Mouse (Mus musculus) CD4-positive helper T cell, adult 2 months (primary cell): ENCODE results near the gene Fam76b.
"Not testable (repeated sequence)": the region's sequence is repeated elsewhere in the genome, so short reads cannot be mapped to it uniquely, and the experiment has no call there.

Experiments used
- DNase-seq: peaks from one replicate; pipeline ENCODE4 v3.0.0-alpha.2; 2012; ENCODE audit warnings: low read depth, missing footprints, low spot score

The Fam76b gene

DNA sequence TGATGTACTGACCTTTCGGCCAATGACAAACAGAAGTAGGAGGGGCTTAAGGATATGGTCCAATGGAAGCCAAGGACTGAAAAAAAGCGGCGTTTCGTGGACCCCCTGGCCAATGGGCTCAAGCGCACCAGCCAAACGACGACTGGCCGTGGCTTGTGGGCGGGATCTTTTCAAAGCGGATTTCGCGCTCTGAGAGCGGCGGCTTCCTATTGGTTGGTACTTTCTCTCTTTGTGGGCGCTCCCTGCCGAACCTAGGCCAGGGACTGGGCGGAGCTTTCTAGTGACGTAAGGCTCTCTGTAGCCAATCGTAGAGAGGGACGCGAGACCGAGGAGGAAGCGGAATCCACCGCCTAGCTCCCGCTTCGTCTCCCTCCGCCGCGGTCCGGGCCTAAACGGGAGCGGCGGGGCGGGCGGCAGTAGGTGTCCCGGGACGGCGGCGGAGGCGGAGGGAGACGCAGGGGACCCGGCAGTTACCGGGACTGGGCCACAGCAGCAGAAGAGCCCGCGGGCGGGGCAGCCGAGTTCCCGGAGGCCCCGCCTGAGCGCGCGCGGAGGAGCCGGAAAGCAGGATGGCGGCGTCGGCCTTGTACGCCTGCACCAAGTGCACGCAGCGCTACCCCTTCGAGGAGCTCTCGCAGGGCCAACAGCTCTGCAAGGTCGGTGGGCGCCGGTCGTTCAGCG, at the start of gene Fam76b:
TSS of gene Fam76b (plus strand) at position 311 of the 681 bp plus-strand sequence.
- DNase-seq = peak; percentile 100

DNA sequence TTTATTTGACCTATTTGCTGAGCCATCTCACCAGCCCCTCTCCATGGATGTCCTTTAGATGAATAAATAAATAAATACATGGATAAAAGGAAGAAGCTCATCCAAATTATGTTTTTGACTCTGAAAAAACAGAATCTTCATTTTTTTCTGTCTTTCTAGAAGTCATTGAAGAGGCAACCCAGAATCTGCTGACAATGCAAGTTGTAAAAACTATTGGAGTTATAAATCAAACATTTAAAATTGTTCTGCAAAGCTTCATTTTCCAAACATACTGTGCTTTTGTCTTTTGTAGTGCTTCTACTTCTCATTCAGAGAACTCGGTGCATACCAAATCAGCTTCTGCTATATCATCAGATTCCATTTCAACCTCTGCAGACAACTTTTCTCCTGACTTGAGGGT, 45.5 kb upstream of the Fam76b start:
- no peak for DNase-seq

DNA sequence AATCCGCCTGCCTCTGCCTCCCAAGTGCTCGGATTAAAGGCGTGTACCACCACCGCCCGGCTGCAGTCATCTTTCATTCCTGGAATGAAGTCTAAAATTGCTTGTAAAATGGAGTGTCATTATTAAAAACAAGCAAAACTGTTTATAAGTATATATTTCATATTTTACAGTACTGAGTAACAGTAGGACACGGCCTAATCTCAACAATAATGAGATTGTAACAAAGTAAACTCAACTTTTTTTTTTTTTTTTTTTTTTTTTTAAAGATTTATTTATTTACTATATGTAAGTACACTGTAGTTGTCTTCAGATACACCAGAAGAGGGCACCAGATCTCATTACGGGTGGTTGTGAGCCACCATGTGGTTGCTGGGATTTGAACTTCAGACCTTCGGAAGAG, 36.7 kb upstream of the Fam76b start:
- not testable (repeated sequence) for DNase-seq

DNA sequence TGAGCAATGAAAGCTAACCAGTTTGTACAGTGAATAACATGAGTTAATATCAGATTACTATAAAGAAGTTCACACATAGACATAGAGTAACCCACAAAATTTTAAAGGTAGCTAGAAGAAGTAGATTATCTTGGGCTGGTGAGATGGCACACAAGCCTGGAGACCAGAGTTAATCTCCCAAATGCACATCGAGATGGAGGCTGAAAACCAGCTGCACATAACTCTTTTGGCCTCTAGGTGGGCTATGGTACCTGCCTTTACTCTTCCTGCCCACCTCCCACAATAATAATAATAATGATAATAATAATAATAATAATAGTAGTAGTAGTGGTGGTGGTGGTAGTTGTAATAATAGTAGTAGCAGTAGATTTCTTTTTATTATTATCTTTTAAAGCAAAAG, 33.2 kb upstream of the Fam76b start:
- DNase-seq = no peak

DNA sequence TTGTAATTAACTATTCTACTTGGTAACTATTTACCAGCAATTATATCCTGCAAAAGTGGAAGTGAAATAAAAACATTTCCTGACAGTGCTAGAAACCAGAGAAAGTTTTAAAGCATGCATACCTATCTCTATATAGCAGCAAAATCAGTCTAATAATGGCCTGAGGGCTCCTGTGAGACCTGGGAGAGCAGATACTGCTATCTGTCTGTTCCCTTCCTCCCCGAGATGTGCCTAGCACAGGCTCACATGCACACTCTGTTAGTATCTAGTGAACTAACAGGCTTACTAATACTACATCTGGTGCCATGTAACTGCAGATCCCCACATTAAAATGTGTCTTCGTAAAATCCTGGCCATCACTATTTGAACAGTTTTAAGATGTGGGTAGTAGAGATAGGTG, 32.8 kb upstream of the Fam76b start:
- DNase-seq = no peak

DNA sequence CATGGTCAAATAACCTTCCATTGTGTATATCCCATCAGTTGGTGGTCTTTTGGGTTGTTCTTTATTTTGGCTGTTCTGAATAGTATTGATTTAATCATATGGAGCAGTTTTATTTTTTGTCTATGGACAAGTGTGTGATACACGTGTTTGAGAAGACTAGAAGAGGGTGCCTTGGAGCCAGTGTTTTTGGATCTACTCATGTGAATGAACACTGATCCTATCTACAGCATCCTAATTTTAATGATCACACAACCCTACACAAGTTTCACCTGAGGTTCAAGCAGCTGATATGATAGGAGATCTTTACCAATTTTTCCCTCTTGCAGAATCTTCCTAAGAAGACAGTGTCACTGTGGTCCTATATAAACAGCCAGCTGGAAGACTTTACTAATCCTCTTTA, 23.0 kb upstream of the Fam76b start:
- no peak for DNase-seq

DNA sequence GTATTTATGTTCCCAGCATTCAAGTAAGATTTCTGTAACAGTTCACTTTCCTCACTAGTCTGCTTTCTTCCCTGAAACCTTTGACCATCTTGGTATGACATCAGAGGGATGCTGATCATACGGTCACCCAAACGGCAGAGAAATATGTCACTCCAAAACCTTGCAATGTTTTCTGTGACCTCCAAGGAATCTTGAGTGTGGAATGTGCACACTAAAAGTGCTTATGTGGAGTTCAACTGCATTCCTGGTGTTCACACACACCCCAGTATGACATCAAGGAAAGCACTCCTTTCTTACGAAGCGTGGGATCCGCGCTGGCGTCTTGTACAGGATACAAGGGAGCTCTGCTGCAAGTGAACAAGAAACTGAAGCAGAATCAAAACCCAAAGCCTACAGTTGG, 20.7 kb upstream of the Fam76b start:
- no peak for DNase-seq

DNA sequence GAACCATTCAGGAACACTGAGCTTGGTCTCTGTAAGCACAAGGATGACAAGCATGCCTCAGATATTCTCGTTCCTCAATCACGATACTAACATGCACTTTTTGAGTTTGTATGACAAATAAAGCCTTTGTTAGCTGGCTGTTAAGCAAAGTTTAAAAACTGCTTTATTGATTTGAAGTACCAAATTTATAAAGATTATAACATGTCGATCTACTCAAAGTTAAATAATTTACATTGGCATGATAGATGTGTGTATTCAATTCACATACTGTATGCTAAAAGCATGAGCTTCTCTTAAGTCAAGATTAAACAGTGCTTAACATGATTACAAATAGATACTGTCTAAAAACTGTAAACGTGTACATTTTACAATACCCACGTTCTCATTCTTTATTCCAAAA, 19.9 kb upstream of the Fam76b start:
- DNase-seq = no peak

DNA sequence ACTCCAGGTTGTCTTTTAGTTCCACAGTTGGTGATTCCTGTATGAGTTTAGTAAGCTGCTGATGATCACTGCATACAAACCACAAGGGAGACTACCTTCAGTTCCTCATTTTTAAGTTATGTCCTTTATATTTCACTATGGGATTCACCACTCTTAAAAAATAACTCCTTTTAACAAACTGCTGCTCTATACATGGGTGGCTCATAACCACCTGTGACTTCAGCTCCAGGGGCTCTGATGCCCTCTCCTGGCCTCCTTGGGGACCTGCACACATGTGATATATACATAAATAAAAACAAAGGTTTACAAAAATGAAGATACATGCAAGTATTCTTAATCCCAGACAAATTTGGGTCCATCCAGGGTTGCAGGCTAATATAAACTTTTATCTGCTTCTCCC, 17.6 kb upstream of the Fam76b start:
- no peak for DNase-seq

DNA sequence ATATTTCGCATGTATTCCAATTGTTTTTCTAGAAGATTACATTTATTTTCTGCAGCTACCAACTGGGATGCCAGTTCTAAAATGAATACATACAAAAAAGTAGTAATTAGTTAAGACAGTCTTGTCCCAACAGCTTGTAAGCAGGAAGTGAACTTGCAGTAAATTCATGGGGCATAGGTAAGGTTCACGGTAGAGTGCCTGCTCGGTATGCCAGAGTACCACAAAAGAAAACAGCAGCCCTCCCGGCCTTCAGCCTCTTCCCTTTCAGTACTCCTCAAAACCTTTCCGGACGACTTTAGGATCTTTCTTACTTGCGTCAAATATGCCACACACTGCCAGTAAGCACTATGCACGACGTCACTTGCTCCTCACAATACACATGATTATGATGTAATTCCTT, 9.1 kb upstream of the Fam76b start:
- DNase-seq = no peak

DNA sequence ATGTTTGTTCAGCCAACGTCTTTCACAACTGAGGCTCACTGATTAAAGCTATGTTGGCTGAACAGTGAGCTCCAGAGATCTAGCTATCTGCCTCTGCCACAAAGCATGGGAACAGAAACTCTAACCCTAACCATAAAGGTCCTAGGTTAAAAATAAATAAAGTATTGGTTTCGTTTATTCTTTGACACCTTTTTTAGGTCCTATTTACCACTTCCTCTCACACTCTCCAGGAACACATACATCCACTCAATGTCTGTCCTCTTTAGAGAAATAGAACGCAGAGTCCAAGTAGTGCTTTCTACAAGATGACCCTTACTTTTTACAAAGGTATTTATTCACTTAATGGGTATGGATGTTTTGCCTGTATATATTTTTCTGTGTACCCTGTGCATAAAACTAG, 6.7 kb upstream of the Fam76b start:
- no peak for DNase-seq

DNA sequence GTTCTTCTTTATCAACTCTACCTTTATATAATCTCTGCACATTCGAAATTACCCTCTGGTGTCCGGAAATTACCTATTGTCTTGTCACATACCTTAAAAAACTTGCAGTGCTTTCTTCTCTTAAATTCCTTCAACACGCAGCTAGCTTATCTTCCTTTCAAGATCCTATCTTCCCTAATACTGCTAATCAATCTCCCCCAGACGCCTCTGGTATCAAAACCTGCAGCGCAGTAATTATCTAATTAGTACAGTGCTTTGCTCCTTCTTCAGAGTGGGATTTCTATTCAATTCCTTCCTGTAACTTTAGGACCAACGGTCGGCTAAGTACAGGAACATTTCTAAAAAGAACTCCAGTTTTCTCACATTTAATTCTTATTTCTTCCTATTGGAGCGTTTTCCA, 1.6 kb upstream of the Fam76b start:
- no peak for DNase-seq

DNA sequence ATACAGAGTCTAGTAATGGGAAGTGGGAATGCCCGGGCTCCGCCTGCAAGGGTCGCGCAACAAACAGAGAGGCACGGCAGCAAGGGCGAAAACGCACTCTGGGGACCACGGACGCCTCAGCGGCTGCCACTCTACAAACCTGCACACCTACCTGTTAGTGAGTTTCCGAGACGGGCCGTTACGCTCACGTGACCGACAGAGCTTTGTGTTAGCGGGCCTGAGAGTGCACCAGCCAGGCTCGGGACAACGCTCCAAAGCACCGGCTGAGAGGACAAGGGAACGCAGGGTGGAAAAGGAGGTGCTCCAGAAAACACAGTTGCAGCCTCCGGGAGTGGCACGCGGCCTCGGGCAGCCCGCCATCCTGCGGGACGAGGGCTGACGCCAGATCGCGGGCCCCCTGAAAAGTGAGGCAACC, 1.1 kb upstream of the Fam76b start:
- DNase-seq = peak; percentile 80

DNA sequence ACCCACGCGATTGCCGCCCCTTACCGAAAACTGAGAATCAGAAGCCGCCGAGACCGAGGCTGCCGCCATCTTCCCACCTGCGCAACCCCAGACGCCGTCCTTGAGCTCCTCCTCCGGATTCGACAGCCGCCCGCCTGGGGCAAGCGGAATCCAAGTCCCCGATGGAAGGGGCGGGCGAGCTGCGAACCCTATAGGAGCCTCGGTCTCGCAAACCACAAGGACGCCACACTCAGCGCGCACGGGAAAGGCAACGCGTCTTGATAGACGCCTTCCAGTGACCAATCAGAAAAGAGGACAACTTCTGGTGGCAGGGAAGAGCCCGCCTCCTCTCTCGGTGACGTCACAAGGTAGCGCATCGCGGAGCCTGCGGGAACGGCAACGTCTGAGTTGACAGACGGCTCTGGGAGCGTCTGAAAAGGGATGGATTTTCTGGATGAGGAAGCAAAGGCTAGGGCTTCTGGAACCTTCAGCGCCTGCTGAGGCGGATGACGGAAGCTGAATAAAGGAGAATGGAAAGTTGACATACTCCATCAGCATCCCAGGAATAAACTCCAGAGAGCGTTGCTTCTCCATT, 597 bp upstream of the Fam76b start, which contains the start of gene Cep57:
TSS of gene Cep57 (minus strand) at position 276 of the 574 bp plus-strand sequence.
- peak; percentile 99 for DNase-seq

DNA sequence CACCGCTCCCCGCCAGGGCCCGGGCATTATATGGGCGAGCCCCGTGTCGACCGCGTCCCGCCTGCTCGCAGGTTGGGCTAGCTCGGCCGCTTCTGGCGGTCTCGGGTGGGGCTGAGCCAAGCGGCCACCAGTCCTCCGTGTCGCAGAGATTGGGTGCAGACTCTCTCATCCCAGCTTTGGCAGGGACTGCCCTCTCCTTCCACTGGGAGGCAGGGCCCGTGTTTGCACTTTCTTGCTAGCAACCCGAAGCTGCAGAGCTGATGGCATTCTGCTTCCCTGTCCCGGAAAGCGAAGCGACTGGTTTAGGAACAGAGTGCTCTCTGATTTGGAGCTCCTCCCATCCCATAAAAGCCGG, 548 bp downstream of the Fam76b start:
- DNase-seq = no peak

DNA sequence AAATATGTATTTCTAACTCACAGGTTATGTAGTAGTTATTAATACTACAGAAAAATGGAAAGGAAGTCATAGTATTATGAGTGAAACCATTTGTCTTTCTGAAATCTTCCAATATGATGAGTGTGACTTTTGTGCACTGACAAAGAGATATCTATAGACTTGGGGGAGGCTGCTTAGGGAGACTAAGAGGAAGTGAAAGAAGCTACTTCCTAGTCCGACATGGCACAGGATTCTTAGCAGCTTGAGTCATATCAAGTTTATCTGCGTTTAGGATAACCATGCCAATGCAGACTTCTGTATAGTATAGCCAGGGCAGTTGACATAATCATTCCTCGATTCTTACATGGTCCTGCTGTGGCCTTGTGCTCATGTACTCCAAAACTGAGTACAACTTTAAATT, 7.7 kb downstream of the Fam76b start:
- DNase-seq = no peak

DNA sequence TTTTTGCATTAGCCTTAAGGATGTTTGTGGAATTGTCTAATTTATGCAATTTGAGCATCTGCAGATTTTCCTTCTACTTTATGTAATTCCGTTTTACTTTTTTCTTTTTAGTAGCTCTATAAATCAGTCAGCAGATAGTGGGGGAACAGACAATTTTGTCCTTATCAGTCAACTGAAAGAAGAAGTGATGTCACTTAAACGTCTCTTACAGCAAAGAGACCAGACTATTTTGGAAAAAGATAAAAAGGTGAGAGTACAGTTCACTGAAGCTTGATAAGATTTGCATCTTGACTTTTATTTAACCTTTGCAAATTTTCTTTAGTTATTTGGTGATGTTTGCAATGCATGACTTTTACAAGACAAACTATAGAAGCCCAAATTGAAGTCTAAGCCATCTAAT, 9.2 kb downstream of the Fam76b start:
- DNase-seq = no peak

DNA sequence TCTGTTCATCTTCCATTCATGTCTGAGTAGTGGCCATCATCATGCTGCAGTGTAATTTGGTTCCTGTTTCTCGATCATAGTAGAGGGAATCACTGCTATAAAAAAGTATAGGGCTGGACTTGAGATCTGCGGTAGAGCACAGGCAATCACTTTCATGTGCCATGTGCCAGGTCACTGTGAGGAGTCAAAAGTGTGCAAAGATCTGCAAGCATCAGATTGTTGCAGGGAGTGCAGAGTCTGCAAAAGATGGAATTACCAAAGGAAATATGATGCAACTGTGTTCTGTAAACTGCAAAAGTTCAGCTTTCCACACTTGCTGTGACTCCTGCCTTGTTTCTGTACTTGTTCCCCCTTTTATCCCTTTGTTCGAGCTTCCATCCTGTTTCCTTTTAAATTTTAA, 20.1 kb downstream of the Fam76b start:
- no peak for DNase-seq

DNA sequence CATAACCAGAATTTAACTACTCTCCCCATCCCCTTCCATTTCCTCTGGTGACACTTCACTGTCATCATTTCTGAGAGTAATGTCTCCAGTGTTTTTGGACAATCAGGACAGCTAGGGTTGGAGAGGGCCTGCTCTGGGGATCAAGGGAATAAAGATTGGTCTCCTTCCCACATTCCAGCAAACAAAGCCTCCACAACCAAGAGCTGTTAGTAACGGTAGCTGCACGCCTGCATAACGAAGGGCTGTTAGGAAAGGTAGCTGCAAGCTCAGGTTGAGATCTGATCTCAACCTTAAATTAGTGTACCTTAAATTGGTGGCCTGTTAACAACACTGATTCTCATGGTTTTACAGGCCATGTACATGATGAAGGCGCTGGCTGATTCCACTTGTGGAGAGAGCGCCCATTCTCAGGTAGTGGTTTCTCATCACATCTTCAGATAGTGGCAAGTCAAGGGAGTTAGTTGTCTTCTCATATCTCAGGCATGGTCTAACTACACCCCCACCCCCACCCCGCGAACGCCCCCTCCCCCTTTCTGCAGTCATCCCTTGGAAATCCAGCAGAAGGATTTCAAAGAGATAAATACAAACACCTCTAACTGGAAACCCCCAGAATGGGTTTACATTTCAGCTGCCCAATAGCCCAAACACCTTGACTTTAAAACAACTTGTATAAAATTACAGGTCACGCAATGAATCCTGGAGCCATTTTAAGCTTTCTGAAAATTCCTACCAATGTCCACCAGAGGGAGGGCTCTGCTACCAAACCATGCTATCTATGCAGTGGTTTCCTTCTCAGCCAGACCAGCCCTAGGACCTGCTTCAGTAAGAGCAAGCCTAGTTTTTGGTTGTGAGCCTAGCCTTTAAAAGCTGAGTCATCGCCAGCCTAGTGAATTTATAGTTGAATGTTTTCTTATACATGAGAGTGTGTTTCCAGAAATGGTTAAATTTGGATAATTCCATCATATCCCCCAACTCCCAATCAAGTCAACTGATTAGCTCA, 21.3 kb downstream of the Fam76b start:
- peak; percentile 44 for DNase-seq

DNA sequence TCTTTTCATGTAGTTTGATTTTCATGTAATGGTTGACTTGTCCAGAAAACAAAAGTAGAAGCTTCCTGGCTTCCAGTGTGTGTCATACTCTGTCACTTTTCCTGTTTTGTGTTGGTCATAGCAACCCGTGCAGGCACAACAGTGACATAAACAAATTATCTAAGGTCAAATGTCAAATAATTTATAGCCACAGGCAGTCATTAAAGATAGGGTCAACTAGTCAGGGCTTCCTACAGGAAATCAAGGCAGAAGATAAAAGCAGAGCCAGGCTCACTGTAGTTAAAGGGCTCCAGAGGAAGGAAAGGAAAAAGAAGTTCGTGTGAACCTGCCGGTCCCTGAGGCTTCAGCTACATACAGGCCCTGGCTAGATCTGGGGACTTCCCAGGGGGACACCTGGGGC, 26.4 kb downstream of the Fam76b start:
- no peak for DNase-seq

DNA sequence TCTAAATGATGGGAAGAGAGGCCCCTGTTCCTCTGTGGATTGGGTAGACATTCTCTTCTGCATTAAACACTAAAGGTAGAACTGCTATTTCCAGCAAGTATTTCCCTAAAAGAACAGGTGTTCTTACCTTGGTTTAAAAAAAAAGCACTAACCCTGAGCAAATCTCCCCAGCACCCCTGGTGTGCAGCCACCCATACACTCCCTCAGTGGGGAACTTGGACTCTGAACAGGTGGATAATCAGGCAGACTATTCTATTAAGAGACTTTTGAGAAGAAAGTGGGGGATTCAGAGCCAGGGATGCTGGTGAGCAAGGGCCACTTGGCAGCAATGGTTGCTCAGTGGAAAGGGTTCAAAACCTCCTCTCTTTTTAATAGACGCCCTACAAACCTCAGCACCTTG, 28.7 kb downstream of the Fam76b start:
- DNase-seq = no peak

DNA sequence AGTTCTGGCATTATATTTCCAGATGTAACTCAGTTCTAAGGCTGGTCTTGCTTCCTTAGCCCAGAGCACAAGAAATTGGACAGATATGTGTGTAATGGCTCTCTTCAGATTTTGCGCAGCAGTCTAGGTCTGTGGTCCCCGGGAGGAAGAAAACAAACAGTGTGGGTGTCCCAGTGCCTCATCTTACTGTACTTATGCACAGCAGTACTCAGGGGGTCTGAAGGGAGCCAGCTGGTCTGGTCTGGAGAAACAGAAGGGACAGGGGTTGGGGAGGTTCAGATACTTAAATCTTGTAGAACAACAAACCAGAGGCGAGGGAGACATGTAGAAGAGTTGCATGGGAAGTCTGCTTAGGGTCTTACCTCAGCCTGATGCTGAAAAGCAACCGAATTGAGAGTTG, 29.3 kb downstream of the Fam76b start:
- DNase-seq = no peak

DNA sequence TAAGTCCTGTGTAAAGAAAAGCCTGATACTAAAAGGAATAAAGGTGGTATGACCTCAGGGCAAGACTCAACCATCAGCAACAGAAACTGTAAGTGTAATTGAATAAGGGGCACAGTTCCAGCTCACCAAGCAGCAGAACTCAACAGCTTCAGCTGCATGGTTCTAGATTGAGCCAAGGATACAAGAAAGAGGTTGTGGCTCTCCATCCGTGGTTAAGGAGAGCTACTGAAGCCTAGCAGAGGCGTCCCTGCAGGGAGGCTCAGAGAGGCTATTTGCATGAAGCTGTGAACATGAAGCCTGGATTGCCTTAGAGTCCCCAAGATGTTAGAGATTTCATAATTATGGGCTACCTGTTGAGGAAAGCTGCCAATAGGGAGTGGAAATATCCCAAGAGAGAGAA, 40.1 kb downstream of the Fam76b start:
- DNase-seq = no peak
